Mouse (Mus musculus) C2C12 (cell line): ENCODE data around the gene Paqr5. TPM values are rescaled to one million over a fixed set of nuclear protein-coding genes. Genes with fewer than 3 reads are reported as not detected.

Source experiments
- H3K27me3 ChIP-seq: one replicate; pipeline ENCODE4 v1.6.1; 2011; ENCODE audit not compliant: control insufficient read depth, insufficient read depth, insufficient read length
- H3K36me3 ChIP-seq: one replicate; pipeline ENCODE4 v1.6.1; 2011; ENCODE audit not compliant: control insufficient read depth, insufficient read depth
- H3K4me3 ChIP-seq: one replicate; pipeline ENCODE4 v1.5.1; 2011; ENCODE audit warnings: mild to moderate bottlenecking, control low read depth; ENCODE audit not compliant: poor library complexity, insufficient read depth, severe bottlenecking
- H3K79me2 ChIP-seq: one replicate; pipeline ENCODE4 v1.6.1; 2011; ENCODE audit not compliant: control insufficient read depth, insufficient read depth
- H3K79me3 ChIP-seq: one replicate; pipeline ENCODE4 v1.6.1; 2011; ENCODE audit warnings: low read depth, control low read depth
- H3ac ChIP-seq: one replicate; pipeline ENCODE3; 2011; ENCODE audit warnings: low read depth; ENCODE audit not compliant: control insufficient read depth, insufficient read length
- CEBPB ChIP-seq: IDR thresholded peaks from one replicate; pipeline ENCODE4 v1.6.1; 2011; ENCODE audit warnings: low read depth, mild to moderate bottlenecking, control low read depth, moderate library complexity
- CTCF ChIP-seq: IDR thresholded peaks from one replicate; pipeline ENCODE4 v1.5.1; 2011; ENCODE audit not compliant: control insufficient read depth, insufficient read depth, insufficient read length
- FOSL1 ChIP-seq: IDR thresholded peaks from one replicate; pipeline ENCODE4 v1.8.0; 2011; ENCODE audit warnings: mild to moderate bottlenecking, low read length; ENCODE audit not compliant: poor library complexity, insufficient read depth, severe bottlenecking
- MAX ChIP-seq: IDR thresholded peaks from one replicate; pipeline ENCODE4 v1.6.1; 2011; ENCODE audit warnings: mild to moderate bottlenecking, control low read depth
- MYOD1 ChIP-seq: IDR thresholded peaks from one replicate; pipeline ENCODE4 v1.6.1; 2011; ENCODE audit warnings: low read depth; ENCODE audit not compliant: control insufficient read depth, insufficient read length
- MYOG ChIP-seq: IDR thresholded peaks from one replicate; pipeline ENCODE4 v1.6.1; 2011; ENCODE audit not compliant: control insufficient read depth, insufficient read length; ENCODE audit errors: extremely low read depth
- USF1 ChIP-seq: IDR thresholded peaks from one replicate; pipeline ENCODE4 v1.6.1; 2011; ENCODE audit warnings: low read depth, mild to moderate bottlenecking, control low read depth, moderate library complexity
- polyA plus RNA-seq: library from polyadenylated mRNA; unstranded; fragments of >200 nt; fragmentation: generic; extraction: Trizol; gene quantifications from one replicate; pipeline ENCODE4 v1.2.1, GENCODE M21; 2012; ENCODE audit warnings: missing spikeins

Gene Paqr5
- polyA plus RNA-seq, 1 experiment: 0.04 TPM

DNA sequence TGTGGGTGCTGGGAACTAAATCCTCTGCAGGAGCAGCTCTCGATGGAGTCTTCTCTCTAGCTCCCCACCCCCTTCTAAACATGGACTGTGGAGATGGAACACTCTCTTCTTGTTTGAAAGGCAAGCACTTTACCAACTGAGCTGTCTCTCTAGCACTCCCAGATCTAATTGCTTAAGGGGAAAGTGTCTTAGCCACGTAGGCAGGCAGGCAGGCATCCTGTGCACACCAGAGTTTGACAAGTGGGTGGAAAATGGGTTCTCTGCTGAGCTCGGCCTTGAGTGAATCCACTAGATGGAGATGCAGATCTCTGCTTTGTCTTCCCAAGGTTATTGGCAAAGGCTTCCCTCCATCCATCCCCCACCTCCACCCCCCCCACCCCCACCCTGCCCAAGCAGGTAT is 1.4 kb upstream of the Paqr5 start:
- no peak for TF ChIP-seq FOSL1
- no peak for TF ChIP-seq USF1
- no peak for TF ChIP-seq MYOD1
- no peak for TF ChIP-seq MYOG
- TF ChIP-seq CEBPB: no peak
- TF ChIP-seq MAX: no peak
- no peak for TF ChIP-seq CTCF
- H3K79me3 ChIP-seq: no peaks in the 10 kb centered on the region
- H3K27me3 ChIP-seq: peaks cover 3% of the 10 kb centered on the region
- no peaks in the 10 kb centered on the region for H3K36me3 ChIP-seq
- no peak overlapping the region for H3K4me3 ChIP-seq
- no peak overlapping the region for H3ac ChIP-seq
- H3K79me2 ChIP-seq: no peaks in the 10 kb centered on the region

GRCm38 (mm10) chr9:62025056-62025455 is 1.6 kb downstream of the Paqr5 start:
- TF ChIP-seq CTCF: no peak
- TF ChIP-seq MYOG: no peak
- TF ChIP-seq MYOD1: no peak
- TF ChIP-seq MAX: no peak
- no peak for TF ChIP-seq CEBPB
- TF ChIP-seq USF1: no peak
- no peak for TF ChIP-seq FOSL1
- peaks cover 3% of the 10 kb centered on the region for H3K27me3 ChIP-seq

DNA sequence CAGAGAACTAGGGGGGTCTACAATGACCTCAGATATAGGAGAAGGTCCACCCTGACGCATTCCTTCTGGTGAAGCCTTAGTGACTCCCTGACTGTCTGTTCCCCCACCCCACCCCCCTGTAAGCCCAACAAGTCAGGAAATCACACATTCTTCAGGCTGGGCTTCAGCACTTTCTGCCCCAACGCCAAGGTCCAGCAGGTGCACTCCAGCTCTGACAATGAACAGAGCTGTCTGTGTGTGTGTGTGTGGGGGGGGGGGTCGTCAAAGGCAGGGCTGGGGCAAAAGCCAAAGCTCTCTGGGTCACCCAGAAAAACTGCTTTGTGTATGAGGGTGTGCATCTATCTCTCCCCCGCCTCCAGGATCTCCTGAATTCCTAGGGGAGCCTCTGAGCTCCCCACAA is 2.8 kb downstream of the Paqr5 start:
- Histone ChIP-seq H3K4me3 (no peak overlapping the region), H3K79me3 (no peaks in the 10 kb centered on the region), H3ac (no peak overlapping the region), H3K36me3 (no peaks in the 10 kb centered on the region), H3K79me2 (no peaks in the 10 kb centered on the region), H3K27me3 (peaks cover 3% of the 10 kb centered on the region)
- no peak for TF ChIP-seq USF1
- TF ChIP-seq CTCF: no peak
- TF ChIP-seq MYOG: no peak

More at GRCm38 (mm10) chr9:62025056-62025455, 1.6 kb downstream of the Paqr5 start:
- H3K36me3 ChIP-seq: no peaks in the 10 kb centered on the region
- no peak overlapping the region for H3ac ChIP-seq
- H3K79me2 ChIP-seq: no peaks in the 10 kb centered on the region
- no peaks in the 10 kb centered on the region for H3K79me3 ChIP-seq
- H3K4me3 ChIP-seq: no peak overlapping the region

GRCm38 (mm10) chr9:62022961-62023680 is 3.5 kb downstream of the Paqr5 start:
- TF ChIP-seq MYOG: no peak
- no peak overlapping the region for H3ac ChIP-seq
- H3K36me3 ChIP-seq: no peaks in the 10 kb centered on the region
- H3K4me3 ChIP-seq: no peak overlapping the region
- no peaks in the 10 kb centered on the region for H3K79me2 ChIP-seq
- no peaks in the 10 kb centered on the region for H3K79me3 ChIP-seq
- no peaks in the 10 kb centered on the region for H3K27me3 ChIP-seq

GRCm38 (mm10) chr9:62021583-62022120 is 5.0 kb downstream of the Paqr5 start:
- Histone ChIP-seq H3K79me2 (no peaks in the 10 kb centered on the region), H3K27me3 (no peaks in the 10 kb centered on the region), H3K4me3 (no peak overlapping the region), H3ac (no peak overlapping the region), H3K79me3 (no peaks in the 10 kb centered on the region), H3K36me3 (no peaks in the 10 kb centered on the region)
- no peak for TF ChIP-seq MYOG
- peak; percentile 64 for TF ChIP-seq CEBPB
- no peak for TF ChIP-seq USF1
- peak; percentile 44 for TF ChIP-seq FOSL1

GRCm38 (mm10) chr9:62020259-62020658 is 6.4 kb downstream of the Paqr5 start:
- no peaks in the 10 kb centered on the region for H3K79me2 ChIP-seq
- H3K79me3 ChIP-seq: no peaks in the 10 kb centered on the region
- no peak overlapping the region for H3K4me3 ChIP-seq
- H3ac ChIP-seq: no peak overlapping the region
- peaks cover 2% of the 10 kb centered on the region for H3K27me3 ChIP-seq
- no peak for TF ChIP-seq FOSL1
- no peak for TF ChIP-seq CTCF
- no peaks in the 10 kb centered on the region for H3K36me3 ChIP-seq
